ENCODE assay signal across 16 mouse cellular contexts in the genomic region with DNA sequence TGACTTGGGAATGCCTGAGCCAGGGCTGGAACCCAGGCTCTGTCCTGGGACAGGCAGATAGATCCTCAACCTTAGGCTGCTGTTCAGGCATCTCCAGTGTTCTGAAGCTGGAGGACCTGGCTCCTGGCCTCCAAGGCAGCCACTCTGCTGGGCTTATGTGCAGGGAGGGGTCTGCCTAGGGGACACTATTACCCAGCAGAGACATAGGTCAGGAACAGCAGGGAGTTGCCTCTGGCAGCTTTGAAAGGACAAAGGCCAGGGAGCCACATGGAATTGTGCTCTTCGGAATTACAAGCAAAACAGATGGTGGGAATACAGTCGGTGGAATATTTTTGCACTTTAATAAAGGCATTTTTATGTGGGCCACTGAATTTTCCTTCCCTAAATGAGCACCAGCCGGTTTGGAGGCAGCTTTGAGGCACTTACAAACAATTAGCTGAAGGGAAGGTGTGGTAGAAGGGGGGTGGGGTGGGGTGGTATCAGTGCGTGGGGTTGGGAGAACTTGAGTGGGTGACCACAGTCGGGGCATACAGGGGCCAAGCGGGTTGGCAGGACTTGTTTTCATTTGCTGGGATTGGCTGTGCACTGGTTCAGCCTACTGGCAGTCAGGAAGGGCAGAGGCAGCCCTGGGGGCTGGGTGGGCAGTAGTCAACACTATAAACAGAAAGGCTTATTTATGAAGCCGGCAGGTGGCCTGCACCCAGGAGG. TPM values are rescaled to one million over a fixed set of nuclear protein-coding genes. Genes with fewer than 3 reads are reported as not detected.
DNase-seq lines count a peak whose midpoint lies in the region; ATAC-seq and TF ChIP-seq lines count a peak whose summit lies in the region.
"Had no signal": no experiment of that assay in that cellular context is flagged by ENCODE, and none has a peak within 500 bp of the region (broad histone marks: within the 10 kb centered on the region; RNA-seq: fewer than 3 reads in every experiment).

No protein-coding gene starts in this region.

- DNase-seq in frontal cortex, postnatal 36 days (ENCODE audit: low spot score in 2 of 2): peak; percentile 24 to 42
- no peak for DNase-seq in frontal cortex, postnatal 10 days (ENCODE audit: low spot score in 2 of 2)
- no peak for DNase-seq in neural tube, embryonic 10.5 days (ENCODE audit: extremely low spot score, low spot score)
- DNase-seq in cerebellum, adult 2 months: no peak
- DNase-seq in urinary bladder, adult 2 months (ENCODE audit: low spot score): no peak
- DNase-seq: adrenal gland, postnatal 10 days; cerebellum, adult 18-20 months; gastrocnemius, postnatal 36 days; heart, postnatal 10 days; liver, embryonic 13.5 days; spleen, adult 18-20 months; thymus, postnatal 14 days had no signal

- 0 out of 2 replicates have a peak, but pooled peaks cover 9% of the 10 kb centered on the region for H3K36me3 ChIP-seq in neural tube, embryonic 13.5 days
- no peaks in the 10 kb centered on the region for H3K36me3 ChIP-seq in hindbrain, embryonic 16.5 days (ENCODE audit: control insufficient read depth, insufficient read depth, low read length)
- H3K36me3 ChIP-seq in heart, embryonic 11.5 days (ENCODE audit: control insufficient read depth, insufficient read depth, low read length): no peaks in the 10 kb centered on the region
- H3K36me3 ChIP-seq: liver, embryonic 13.5 days had no signal

- no peak for TF ChIP-seq POLR2A in cerebellum, adult 2 months (IDR thresholded peaks at IDR 0.05; ENCODE audit: borderline replicate concordance, insufficient read depth, low read length)

- H3K9me3 ChIP-seq in neural tube, embryonic 13.5 days: no peaks in the 10 kb centered on the region
- no peaks in the 10 kb centered on the region for H3K9me3 ChIP-seq in hindbrain, embryonic 16.5 days (ENCODE audit: control insufficient read depth, low read length)
- H3K9me3 ChIP-seq in heart, embryonic 11.5 days (replicated peaks; ENCODE audit: control insufficient read depth, low read length): no peaks in the 10 kb centered on the region
- H3K9me3 ChIP-seq: liver, embryonic 13.5 days had no signal

- no peaks in the 10 kb centered on the region for H3K27me3 ChIP-seq in neural tube, embryonic 13.5 days
- H3K27me3 ChIP-seq in hindbrain, embryonic 16.5 days (replicated peaks; ENCODE audit: control insufficient read depth, insufficient read depth, low read length): no peaks in the 10 kb centered on the region
- H3K27me3 ChIP-seq in cerebellum, adult 2 months (ENCODE audit: control insufficient read depth, insufficient read depth, low read length): no peaks in the 10 kb centered on the region
- H3K27me3 ChIP-seq in heart, embryonic 11.5 days (ENCODE audit: control insufficient read depth, insufficient read depth, low read length): no peaks in the 10 kb centered on the region; the same call in 1 of the 2 replicates
- H3K27me3 ChIP-seq: liver, embryonic 13.5 days had no signal

- no peak for TF ChIP-seq CTCF in cerebellum, adult 2 months (IDR thresholded peaks at IDR 0.05; ENCODE audit: borderline replicate concordance, insufficient read depth, low read depth, low read length)

- WGBS in neural tube, embryonic 13.5 days: 22% methylated on average over 7 of the region's 7 CpGs
- WGBS in hindbrain, embryonic 16.5 days: 19% methylated on average over 7 of the region's 7 CpGs
- WGBS in cerebellum, adult 2 months: 26% methylated on average over 7 of the region's 7 CpGs
- WGBS in heart, embryonic 11.5 days (ENCODE audit: insufficient replicate concordance): 31% methylated on average over 7 of the region's 7 CpGs

- no peak overlapping the region for H3K9ac ChIP-seq in neural tube, embryonic 13.5 days
- H3K9ac ChIP-seq in hindbrain, embryonic 16.5 days (ENCODE audit: low read depth, low read length): no peak overlapping the region
- H3K9ac ChIP-seq in heart, embryonic 11.5 days (ENCODE audit: low read depth, low read length): no peak overlapping the region
- H3K9ac ChIP-seq: liver, embryonic 13.5 days had no signal

- H3K27ac ChIP-seq in neural tube, embryonic 13.5 days (replicated peaks): peak overlapping the region; percentile 46; the same call in 1 of the 2 replicates
- no peak overlapping the region for H3K27ac ChIP-seq in hindbrain, embryonic 16.5 days (ENCODE audit: low read depth, low read length)
- no peak overlapping the region for H3K27ac ChIP-seq in cerebellum, adult 2 months (ENCODE audit: insufficient read depth, low read length)
- no peak overlapping the region for H3K27ac ChIP-seq in heart, embryonic 11.5 days (ENCODE audit: low read depth, low read length)
- H3K27ac ChIP-seq: liver, embryonic 13.5 days; macrophage had no signal

- no peak overlapping the region for H3K4me3 ChIP-seq in neural tube, embryonic 13.5 days
- no peak overlapping the region for H3K4me3 ChIP-seq in hindbrain, embryonic 16.5 days (ENCODE audit: low read length)
- no peak overlapping the region for H3K4me3 ChIP-seq in cerebellum, adult 2 months (replicated peaks; ENCODE audit: insufficient read depth, low read depth, low read length)
- no peak overlapping the region for H3K4me3 ChIP-seq in heart, embryonic 11.5 days (ENCODE audit: low read depth, low read length)
- H3K4me3 ChIP-seq: liver, embryonic 13.5 days had no signal

- H3K4me1 ChIP-seq in neural tube, embryonic 13.5 days (replicated peaks): peaks cover 37% of the 10 kb centered on the region
- peaks cover 8% of the 10 kb centered on the region for H3K4me1 ChIP-seq in hindbrain, embryonic 16.5 days (ENCODE audit: control insufficient read depth, insufficient read depth, low read depth, low read length)
- peaks cover 4% of the 10 kb centered on the region; the same call in 1 of the 2 replicates for H3K4me1 ChIP-seq in cerebellum, adult 2 months (ENCODE audit: control insufficient read depth, insufficient read depth, low read length)
- no peaks in the 10 kb centered on the region; the same call in 1 of the 2 replicates for H3K4me1 ChIP-seq in heart, embryonic 11.5 days (ENCODE audit: control insufficient read depth, insufficient read depth, low read length)
- H3K4me1 ChIP-seq: liver, embryonic 13.5 days had no signal

- no peak for ATAC-seq in neural tube, embryonic 13.5 days (ENCODE audit: low read depth)
- ATAC-seq in hindbrain, embryonic 16.5 days: 0 out of 2 replicates have a peak, but pooled peaks have one; percentile 12
- no peak for ATAC-seq in heart, embryonic 11.5 days (replicated peaks; ENCODE audit: insufficient number of reproducible peaks, low FRiP score, low TSS enrichment)

- H3K4me2 ChIP-seq in neural tube, embryonic 13.5 days: no peak overlapping the region
- no peak overlapping the region for H3K4me2 ChIP-seq in hindbrain, embryonic 16.5 days (ENCODE audit: low read length)
- no peak overlapping the region for H3K4me2 ChIP-seq in heart, embryonic 11.5 days
- H3K4me2 ChIP-seq: liver, embryonic 13.5 days had no signal

RNA-seq across cellular contexts. Expression of gene Golga7b, which starts 43.7 kb away (rescaled TPM):
- 42.3 and 48.7 TPM in 2 replicates for polyA plus RNA-seq in neural tube, embryonic 13.5 days (2015; fragmentation: Nextera tagmentation; extraction: Ambion mirVana)
- 69.5 and 73.9 TPM in 2 replicates for polyA plus RNA-seq in hindbrain, embryonic 16.5 days (2015; fragmentation: Nextera tagmentation; extraction: Ambion mirVana)
- 90.4 and 98.9 TPM in 2 replicates for polyA plus RNA-seq in cerebellum, adult 2 months (2012; rRNA removed)
- polyA plus RNA-seq in urinary bladder, adult 2 months (2012; rRNA removed): 0.10 TPM in 2 replicates
- 0.10 and 0.20 TPM in 2 replicates for polyA plus RNA-seq in heart, embryonic 11.5 days (2014; fragmentation: Nextera tagmentation; extraction: Ambion mirVana)
- polyA plus RNA-seq: macrophage had no signal

Comparison
In these comparisons a context has a peak if more than half of its experiments do, and no peak if none do; other contexts are left out.
1. DNase-seq: peak in frontal cortex, postnatal 36 days (2 of 2); none in frontal cortex, postnatal 10 days (0 of 2), neural tube, embryonic 10.5 days (single experiment), cerebellum, adult 2 months (0 of 2) and urinary bladder, adult 2 months (single experiment).
2. RNA of gene Golga7b, which starts 43.7 kb away (polyA plus RNA-seq): 90.4 to 98.9 TPM in cerebellum, adult 2 months, 69.5 to 73.9 TPM in hindbrain, embryonic 16.5 days and 42.3 to 48.7 TPM in neural tube, embryonic 13.5 days; 0.10 to 0.20 TPM in heart, embryonic 11.5 days and 0.10 TPM in urinary bladder, adult 2 months; every median in the first group is over 10 times any median in the second.